In the genomic region with DNA sequence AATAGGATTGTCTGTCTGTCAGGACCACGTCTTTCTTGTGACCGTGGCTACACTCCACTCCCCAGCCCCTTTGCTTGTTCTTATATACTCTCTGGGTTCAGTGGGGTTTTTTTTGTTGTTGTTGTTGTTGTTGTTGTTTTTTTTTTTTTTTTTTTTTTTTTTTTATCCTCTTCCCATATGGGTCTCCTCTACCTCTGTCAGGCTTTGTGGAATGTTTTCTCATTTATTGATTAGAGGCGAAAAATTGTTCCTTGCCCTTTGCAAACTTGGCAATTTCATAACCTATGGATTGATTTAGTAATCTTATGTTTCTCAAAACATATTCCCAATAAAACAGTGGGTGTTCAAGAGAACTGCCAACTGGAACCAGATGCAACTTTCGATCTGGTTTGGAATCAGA, we compare ENCODE assay signal across 17 mouse cellular contexts. TPM values are rescaled to one million over a fixed set of nuclear protein-coding genes. Genes with fewer than 3 reads are reported as not detected.
DNase-seq lines count a peak whose midpoint lies in the region; TF ChIP-seq lines count a peak whose summit lies in the region.
"Not testable (repeated sequence)": the region's sequence is repeated elsewhere in the genome, so short reads cannot be mapped to it uniquely, and the experiment has no call there.
"Had no signal": no experiment of that assay in that cellular context is flagged by ENCODE, and none has a peak within 500 bp of the region (broad histone marks: within the 10 kb centered on the region; RNA-seq: fewer than 3 reads in every experiment).

TSS of gene Mup12 (minus strand) at position 101 of the 400 bp plus-strand sequence.

- H3K36me3 ChIP-seq in liver, adult 2 months (ENCODE audit: control insufficient read depth, insufficient read depth, low read length) = not testable (repeated sequence)

- H3K27ac ChIP-seq in liver, adult 2 months (replicated peaks; ENCODE audit: insufficient read depth, low read depth, low read length) = peak within 1 kb of the TSS; percentile 90

- TF ChIP-seq POLR2A in liver, adult 2 months (IDR thresholded peaks at IDR 0.05; ENCODE audit: extremely low read depth, insufficient read depth, low read length) = not testable (repeated sequence)

- not testable (repeated sequence) for H3K9ac ChIP-seq in liver, adult 2 months (ENCODE audit: low read depth, low read length)

- H3K4me3 ChIP-seq in liver, adult 2 months (ENCODE audit: insufficient read depth, low read depth, low read length) = not testable (repeated sequence)

- not testable (repeated sequence) for H3K79me2 ChIP-seq in liver, adult 2 months (ENCODE audit: control insufficient read depth, insufficient read depth, low read length)

- not testable (repeated sequence) for H3K4me1 ChIP-seq in liver, adult 2 months (ENCODE audit: control insufficient read depth, insufficient read depth, low read length)

- peak; percentile 0 for DNase-seq in embryo, embryonic 10 days (ENCODE audit: low spot score)
- peak; percentile 6 for DNase-seq in liver, adult 2 months (ENCODE audit: extremely low read depth, low read depth, low spot score)

- H3K27me3 ChIP-seq in liver, adult 2 months (ENCODE audit: control insufficient read depth, insufficient read depth, low read length) = not testable (repeated sequence)

- WGBS in liver, adult 2 months = 44% methylated on average over 3 of the region's 4 CpGs

- not testable (repeated sequence) for TF ChIP-seq CTCF in liver, adult 2 months (IDR thresholded peaks at IDR 0.05; ENCODE audit: low read depth, low read length)

RNA-seq across cellular contexts. Expression of gene Mup12, which starts in this region (rescaled TPM):
- 0.81 and 6.0 TPM in 2 replicates for total RNA-seq in liver, adult 2 months (2014; rRNA removed)
- polyA plus RNA-seq in liver, adult 2 months (2012; rRNA removed) = 0.92 and 1.1 TPM in 2 replicates
- total RNA-seq: adrenal gland, postnatal 10 days; adrenal gland, postnatal 14 days; adrenal gland, postnatal 25 days; adrenal gland, postnatal 4 days; CH12.LX; ES-E14; G1E; MEL had no signal
- polyA plus RNA-seq: activated CD4-positive, CD25-positive, alpha-beta regulatory T cell, adult 4 months; adrenal gland, adult 2 months; brain, embryonic 14.5 days; C2C12; CD4-positive, CD25-positive, alpha-beta regulatory T cell, adult 4 months; cerebellum, adult 2 months; G1E; Patski had no signal
